Mouse (Mus musculus) neural tube, embryonic 11.5 days (tissue): ENCODE measurements at regions not wholly inside any gene's neighbourhood (a gene's known extent, or its start where the extent isn't known, plus 50 kb on each side); places are given as distances from the start of the nearest gene placed in this dataset.
"Not testable (repeated sequence)": the region's sequence is repeated elsewhere in the genome, so short reads cannot be mapped to it uniquely, and the experiment has no call there.

Source experiments
- ATAC-seq: fragments of 200-750 bp; cut with Nextera tagmentation; 2 replicates; pipeline ENCODE4 v1.8.0; 2017; ENCODE audit warnings: moderate number of reproducible peaks, mild to moderate bottlenecking, moderate TSS enrichment, moderate library complexity; ENCODE audit not compliant: insufficient read depth, low FRiP score, low TSS enrichment
- DNase-seq: peaks from one replicate; pipeline ENCODE4 v3.0.0-alpha.2; 2015; ENCODE audit warnings: low spot score
- H3K27ac ChIP-seq: fragments of 300-500 bp; sonication (generic); 2 replicates; pipeline ENCODE4 v1.5.1; 2014; ENCODE audit warnings: low read depth, mild to moderate bottlenecking, low read length
- H3K27me3 ChIP-seq: fragments of 300-500 bp; sonication (generic); 2 replicates; pipeline ENCODE4 v1.6.1; 2014; ENCODE audit warnings: mild to moderate bottlenecking, low read length, mixed read lengths; ENCODE audit not compliant: control insufficient read depth, insufficient read depth
- H3K36me3 ChIP-seq: fragments of 300-500 bp; sonication (generic); 2 replicates; pipeline ENCODE4 v1.6.1; 2014; ENCODE audit warnings: mild to moderate bottlenecking, low read length, moderate library complexity, mixed read lengths; ENCODE audit not compliant: control insufficient read depth, insufficient read depth
- H3K4me1 ChIP-seq: fragments of 300-500 bp; sonication (generic); 2 replicates; pipeline ENCODE4 v1.6.1; 2014; ENCODE audit warnings: low read length, mixed read lengths; ENCODE audit not compliant: control insufficient read depth, insufficient read depth
- H3K4me2 ChIP-seq: fragments of 300-500 bp; sonication (generic); 2 replicates; pipeline ENCODE4 v1.6.1; 2014; ENCODE audit warnings: low read depth, mild to moderate bottlenecking, moderate library complexity
- H3K4me3 ChIP-seq: fragments of 300-500 bp; sonication (generic); 2 replicates; pipeline ENCODE4 v1.5.1; 2014; ENCODE audit warnings: low read depth, low read length
- H3K9ac ChIP-seq: fragments of 300-500 bp; sonication (generic); 2 replicates; pipeline ENCODE4 v1.6.1; 2014; ENCODE audit warnings: mild to moderate bottlenecking, low read length
- H3K9me3 ChIP-seq: fragments of 300-500 bp; sonication (generic); 2 replicates; pipeline ENCODE4 v1.6.1; 2016; ENCODE audit warnings: low read length; ENCODE audit not compliant: control insufficient read depth
- WGBS: fragments of 180-500 bp; shearing (Covaris S2); extraction: QIAGEN DNeasy Blood & Tissue Kit; methylation state at CpG from one replicate; pipeline ENCODE4 v1.1.7; 2014; 5-methylcytosine and 5-hydroxymethylcytosine counted together

DNA sequence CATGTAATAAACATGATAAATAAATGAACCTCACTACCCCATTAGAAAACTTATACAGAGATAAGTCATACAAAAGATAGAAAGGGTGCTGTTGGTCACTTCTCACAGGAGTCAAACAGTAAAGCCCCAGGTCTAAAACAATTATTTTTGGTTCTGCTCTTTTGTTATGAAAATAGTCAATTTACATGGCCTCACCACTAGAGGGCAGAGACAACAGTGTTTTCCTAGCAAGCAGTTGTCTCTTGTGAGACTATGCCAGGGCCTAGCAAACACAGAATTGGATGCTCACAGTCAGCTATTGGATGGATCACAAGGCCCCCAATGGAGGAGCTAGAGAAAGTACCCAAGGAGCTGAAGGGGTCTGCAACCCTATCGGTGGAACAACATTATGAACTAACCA lies 96.3 kb upstream of the 4930550L24Rik start:
- not testable (repeated sequence) for H3K9me3 ChIP-seq, H3K4me3 ChIP-seq, ATAC-seq, H3K36me3 ChIP-seq, H3K4me1 ChIP-seq, H3K4me2 ChIP-seq, H3K27ac ChIP-seq, H3K27me3 ChIP-seq, H3K9ac ChIP-seq
- peak; percentile 16 for DNase-seq
- WGBS: 56% methylated on average over 1 of the region's 1 CpGs
